Mouse (Mus musculus) urinary bladder, postnatal 36 days (tissue): Measurements from ENCODE around the gene Rab43.
A peak's percentile ranks its signal among the peaks of the same experiment; 100 is the strongest.

Source experiments
- DNase-seq, 2 experiments: peaks; one replicate each; pipeline ENCODE4 v3.0.0; 2022; ENCODE audit warnings: low spot score in 2 of 2, mixed read lengths in 1 of 2

Gene Rab43

DNA sequence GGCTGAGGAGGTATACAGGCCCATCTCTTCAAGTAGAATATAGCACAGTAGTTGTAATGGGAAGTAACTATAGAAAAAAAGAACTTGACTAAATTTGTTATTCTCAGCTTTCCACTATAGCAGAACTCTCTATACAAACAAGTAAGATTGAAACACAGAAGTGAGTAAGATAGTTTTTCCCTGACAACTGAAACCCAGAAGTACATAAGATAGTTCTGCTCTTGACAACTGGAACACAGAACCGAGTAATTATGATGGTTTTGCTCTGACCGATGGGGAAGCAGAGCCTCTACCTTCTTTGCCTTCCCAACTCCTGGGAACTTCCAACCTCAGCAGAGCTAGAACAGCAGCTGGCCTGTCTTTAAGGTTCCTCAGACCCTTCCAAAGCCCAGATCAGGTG lies 2.8 kb downstream of the Rab43 start:
- DNase-seq: no peak

DNA sequence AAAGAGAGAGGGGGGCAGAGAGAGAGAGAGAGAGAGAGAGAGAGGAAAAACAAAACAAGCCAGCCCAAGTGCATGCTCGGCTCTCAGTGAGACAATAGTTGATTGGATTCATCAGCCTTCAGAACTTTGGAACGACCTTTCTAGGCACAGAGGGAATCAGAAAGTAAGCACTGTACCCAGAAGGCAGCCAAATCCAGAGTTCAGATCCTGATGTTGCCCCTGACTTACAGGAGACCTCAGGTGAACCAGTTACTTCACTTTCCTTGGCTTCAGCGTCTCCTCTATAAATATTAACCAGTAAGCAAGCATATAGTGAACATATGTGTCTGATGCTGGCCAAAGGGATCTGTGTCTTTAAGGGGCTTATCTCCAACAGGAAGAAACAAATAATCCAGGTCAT lies 3.4 kb downstream of the Rab43 start:
- no peak for DNase-seq

DNA sequence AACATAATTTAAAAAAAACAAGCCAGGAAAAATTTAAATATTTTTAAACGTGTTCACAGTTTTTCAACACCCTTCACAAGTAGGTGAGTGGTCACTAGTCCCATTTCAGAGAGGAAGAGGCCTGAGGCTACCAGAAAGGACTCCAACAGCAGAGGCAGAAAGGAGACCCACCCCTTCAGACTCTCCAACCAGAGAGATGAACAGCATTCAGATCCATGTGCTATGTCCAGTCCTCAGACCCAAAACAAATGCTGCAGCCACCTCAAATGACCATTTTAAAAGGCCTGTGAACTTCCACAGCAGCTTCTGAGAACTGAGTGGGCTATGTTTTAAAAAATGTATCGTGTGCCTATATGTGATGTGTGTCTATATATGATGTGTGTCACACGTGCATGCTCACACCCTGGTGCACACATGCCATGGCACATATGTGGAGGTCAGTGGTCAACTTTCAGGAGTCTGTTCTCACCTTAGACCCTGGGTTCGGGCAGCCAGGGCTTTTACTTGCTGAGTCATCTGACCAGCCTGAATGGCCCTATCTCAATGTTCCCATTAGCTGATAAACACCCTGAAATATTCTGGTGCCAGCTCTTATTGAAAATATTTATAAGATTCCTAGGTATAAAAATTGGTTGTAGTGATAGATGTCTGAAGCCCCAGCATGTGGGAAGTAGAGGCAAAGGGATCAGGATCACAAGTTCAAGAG lies 4.1 kb downstream of the Rab43 start:
- DNase-seq: no peak

DNA sequence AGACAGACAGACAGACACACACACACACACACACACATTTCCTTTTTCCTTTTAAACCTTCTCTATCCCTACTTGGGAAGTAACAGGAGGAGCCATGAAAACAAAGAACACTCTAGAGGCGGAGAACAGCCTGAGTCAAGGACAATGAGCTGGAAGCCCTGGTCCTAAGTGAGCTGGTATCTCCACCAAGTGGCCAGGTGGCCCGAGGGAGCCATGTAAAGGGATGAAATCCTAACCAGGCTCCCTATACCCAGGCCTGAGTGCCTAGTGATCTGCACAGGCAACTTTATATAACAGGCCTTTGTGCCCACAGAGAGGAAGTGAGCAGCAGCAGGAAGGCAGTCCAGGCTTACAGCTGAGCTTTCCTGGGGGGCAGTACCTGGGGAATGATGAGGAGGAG lies 5.1 kb downstream of the Rab43 start:
- DNase-seq: no peak

DNA sequence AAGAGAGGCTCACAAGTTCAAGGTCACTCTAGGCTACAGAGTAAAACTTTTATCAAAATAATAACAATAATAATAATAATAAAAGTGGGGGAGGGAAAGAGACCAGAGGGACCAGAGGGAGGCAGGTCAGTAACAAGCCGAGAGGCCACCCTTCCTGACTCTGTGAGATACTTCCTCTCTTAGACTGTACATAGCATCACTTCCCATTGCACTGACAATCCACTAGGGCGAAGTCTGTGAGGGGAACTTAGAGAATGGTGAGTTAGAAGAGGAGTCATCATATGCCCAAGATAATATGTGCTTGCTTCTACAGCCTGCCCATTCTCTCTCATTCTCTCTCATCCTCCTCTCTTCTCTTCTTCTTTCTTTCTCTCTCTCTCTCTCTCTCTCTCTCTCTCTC lies 5.9 kb downstream of the Rab43 start:
- no peak for DNase-seq

DNA sequence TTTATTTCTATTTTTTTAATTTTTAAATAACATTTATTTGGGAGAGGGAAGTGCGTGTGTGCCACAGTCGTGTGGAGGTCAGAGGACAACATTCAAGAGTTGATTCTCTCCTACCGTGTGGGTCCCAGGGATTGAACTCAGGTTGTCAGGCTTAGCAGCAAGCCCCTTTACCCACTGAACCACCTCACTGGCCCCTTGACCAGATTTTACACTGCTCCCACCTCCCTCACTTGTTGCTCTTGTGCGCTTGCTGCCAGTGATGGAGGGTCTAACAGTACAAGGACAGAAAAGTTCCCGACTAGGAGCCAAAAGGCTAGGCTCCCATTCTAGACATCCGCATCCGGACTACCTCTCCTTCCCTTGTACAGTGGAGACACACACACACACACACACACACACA lies 6.5 kb downstream of the Rab43 start:
- DNase-seq: no peak

DNA sequence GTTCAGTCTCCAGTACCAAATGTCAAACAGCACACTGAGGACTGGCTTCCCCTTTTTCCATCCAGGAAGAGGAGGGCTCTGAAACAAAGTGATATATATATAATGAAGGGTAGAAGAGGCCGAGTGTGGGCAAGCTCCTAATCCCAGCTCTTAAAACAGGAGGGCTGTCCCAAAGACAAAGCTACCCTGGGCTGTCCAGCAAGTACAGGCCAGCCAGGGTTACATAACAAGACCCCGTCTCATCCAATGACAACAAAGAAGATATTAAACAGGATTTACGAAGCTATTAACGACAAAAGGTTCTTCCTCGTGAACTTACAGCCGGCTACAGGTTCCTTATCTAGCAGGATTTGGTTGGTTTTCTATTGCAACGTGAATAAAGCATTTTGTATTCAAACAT lies 7.1 kb downstream of the Rab43 start:
- DNase-seq: no peak

DNA sequence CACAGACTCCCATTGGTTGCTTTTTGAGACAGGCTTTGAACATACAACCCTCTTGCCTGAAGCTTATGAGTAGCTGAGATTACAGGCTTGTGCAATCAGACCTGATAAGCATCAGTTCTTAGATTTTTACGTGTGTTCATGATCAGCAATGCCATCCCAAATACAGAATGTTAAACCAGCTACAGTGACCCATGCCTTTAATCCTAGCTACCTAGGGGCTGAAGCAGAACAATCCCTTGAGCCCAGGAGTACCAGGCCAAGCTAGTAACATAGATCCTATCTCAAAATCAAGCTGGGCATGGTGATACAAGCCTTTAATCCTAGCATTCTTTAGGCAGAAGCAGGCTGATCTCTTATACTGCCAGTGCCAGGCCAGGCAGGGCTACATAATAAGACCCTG lies 7.9 kb downstream of the Rab43 start:
- DNase-seq: no peak

DNA sequence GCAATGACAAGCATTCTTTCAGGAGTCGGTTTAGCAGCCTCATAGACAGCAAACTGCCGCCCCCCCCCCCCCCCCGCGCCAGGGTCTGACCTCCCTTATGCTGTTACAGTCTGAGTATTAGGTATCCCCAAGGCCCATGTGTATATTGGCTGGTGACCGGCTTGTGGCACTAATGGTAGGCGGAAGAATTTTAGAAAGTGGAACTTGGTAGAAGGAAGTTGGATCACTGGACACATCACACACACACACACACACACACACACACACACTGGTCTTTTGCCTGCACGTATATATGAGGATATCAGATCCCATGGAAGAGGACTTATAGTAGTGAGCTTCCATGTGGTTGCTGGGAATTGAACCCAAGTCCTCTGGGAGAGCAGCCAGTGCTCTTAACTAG lies 9.5 kb downstream of the Rab43 start:
- DNase-seq: no peak

DNA sequence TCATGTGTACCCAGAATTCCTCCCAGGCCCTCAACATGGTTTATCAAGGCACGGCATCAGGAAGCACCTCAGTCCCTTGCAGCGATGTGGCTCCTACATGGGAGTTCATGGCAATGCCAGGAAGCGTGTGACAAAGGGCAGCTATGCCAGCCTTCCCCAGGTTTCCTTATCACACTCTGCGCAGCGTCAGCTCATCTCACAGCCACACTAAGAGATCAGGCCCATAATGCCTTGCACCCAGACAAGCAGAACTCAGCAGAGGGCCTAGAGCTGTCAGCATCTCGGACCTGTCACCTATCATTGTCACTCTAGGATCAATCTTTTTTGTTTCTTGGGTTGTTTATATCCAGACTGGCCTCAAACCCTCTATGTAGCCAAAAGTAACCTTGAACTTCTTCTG lies 12.4 kb downstream of the Rab43 start:
- DNase-seq: no peak

DNA sequence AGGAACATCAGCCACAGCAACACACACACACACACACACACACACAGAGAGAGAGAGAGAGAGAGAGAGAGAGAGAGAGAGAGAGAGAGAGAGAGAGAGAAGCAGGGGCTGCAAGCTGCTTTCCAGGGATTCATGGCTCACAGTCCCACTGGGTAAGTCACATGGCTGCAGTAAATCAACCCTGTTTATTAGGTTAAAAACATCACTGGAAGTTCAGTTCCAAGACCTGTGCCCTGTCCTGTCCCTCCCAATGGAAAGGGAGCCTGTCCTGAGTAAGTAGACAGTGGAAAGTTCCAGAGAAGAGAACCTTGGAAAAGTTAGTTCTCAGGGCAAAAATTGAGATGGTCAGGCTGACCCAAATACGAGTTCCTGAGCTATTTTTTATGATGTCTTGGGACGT lies 14.6 kb downstream of the Rab43 start:
- no peak for DNase-seq

DNA sequence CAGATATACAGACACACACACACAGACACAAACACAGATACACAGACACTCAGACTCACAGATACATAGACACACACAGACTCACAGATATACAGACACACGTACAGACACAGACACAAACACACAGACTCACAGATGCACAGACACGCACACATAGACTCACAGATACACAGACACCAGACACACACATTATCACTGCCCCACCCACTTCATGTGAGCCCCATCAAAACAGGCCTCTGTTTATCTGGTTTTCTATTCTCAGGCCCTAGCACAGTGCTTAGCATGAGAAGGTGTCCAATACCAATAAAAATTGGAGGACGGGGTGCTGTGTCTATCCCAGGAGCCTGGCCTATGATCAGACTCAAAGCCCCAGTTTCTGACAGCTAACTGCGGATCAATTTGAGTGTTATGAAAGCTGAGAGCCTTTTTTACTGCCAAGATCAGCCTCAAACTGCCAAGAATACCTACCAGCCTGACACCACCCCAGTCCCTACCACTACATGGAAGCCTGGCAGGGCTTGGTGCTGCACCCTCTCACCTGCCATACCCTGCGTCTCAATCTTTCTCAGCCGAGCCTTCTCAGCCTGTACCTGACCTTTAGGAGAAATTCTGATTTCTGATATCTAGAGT lies 15.6 kb downstream of the Rab43 start:
- no peak for DNase-seq

DNA sequence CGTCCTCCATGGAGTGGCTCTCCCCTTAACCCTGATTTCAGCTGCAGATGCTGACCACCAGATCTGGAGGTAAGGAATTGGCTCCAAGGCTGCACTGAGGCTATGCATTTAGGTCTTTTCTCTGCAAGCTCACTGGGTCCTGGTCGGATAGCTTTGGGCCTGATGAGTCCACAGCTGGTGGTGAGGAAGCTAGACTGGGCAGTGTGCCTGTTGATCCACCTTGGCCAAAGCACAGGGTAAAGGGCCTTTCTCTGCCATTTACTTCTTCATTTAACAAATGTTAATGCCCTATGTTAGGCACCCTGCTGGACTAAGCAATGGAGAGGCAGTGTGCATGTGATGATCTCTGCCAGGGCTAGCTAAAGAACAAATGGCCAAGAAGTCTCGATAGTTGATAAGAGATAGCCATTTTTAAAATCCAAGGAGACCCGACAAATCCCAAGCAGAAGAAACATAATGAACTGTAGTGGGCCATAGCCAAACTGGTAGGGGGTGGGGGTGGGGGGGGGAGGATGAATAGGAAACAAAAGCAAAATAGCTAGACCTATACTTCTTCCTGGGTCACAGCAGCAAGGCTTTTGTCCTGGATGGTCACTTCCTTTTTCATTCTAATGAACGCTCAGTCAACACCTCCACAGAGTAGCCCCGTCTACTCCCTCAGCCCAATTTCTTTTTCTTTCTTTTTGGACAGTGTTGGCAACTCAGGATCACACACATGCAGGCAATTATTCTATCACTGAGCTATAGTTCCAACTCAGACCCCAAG lies 16.4 kb downstream of the Rab43 start:
- DNase-seq: no peak

DNA sequence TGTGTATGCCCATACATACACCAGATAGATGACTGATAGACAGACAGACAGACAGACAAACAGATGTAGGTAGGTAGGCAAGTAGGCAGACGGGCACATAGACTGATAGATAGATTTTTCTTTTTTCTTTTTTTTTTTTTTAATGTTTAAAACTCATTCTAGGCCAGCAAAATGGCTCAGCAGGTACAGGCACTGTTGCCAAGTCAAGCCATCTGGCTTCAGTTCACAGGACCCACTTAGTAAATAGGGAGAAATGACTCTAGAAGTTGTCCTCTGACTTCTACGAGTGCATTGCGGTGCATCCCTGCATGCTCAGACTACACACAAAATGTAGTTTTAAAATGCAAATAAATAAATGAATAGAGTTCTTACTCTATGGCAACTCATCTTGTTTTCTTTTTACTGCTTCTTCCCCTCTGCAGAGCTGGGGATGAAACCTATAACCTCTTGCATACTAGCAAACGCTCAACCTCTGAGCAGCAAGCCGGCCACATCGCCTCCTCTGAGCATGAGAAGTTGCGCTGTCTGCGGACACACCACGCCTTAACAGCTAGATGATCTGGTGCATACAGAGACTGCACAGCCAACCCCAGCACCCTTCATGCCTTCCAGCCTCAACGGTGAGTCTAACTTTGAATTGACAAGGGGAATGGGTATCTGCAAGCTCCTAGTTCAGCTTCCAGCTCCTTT lies 18.0 kb downstream of the Rab43 start:
- DNase-seq: no peak

DNA sequence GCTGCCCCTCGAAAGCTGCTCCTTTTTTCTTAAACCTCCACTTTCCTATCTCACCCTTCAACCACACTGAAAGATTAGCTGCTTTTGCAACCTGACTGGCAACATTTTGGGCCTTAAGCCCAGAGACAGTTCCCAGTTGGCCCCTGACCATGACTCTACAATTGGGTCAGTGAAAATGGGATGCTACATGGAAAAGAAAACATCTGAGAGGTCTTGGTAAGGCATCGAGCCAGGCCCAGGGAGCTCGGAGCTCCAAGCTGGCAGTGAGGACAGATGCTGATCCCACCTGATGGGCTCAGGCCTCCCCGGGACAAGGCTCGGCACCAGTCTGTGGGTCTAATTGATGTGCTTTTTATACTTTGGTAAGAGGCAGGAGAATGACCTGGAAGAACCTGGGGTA lies 20.1 kb downstream of the Rab43 start:
- DNase-seq: no peak

DNA sequence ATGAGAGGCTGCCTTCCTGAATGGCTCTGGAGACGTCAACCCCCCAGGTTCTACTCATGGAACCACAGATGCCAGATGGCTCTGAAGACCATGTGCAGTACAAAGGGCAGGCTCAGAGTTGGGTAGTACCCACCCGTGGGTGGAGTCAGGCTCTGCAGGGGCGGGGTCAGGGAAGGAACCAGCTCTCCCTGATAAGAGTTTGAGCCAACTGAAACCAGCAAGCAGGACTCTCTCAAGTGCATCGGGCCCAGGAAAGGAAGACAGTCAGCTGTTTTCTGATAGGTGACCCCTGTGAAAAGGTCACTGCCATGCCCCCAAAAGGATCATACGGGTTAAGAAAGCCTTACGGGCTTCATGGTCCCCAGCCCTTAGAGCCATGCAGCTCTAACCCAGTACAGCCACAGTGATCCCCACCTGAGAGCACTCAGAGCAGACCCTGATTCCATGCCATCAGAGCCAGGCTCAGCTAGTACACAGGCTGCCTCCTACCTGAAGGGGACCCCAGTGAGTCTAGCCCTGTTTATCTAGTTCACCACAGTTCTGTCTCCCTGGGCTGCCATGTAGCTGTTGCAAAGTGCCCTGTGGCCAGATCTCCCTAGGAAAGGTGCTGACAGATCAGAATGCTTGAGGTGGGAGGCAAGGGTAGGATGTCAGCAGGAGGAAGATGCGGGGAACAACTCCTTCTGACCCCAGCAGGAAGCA lies 21.0 kb downstream of the Rab43 start:
- DNase-seq: no peak

DNA sequence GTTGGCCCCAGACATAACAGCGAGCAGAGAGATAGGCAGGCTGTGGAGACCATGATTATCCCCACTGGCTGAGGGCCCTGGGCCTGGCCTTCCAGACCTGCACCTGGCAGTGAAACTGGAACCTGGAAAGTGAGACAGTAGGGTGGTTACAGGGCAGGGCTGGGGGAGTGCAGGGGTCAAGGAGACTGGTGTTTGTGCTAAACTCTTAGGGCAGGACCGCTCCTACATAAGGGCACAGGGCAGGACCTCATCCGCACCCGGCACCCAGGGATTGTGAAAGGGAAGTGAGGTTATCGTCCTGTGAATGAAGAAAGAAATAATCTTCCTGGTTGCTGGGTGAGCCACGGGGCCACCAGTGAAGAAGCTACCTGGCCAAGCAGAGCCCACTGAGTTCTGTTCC lies 22.2 kb downstream of the Rab43 start:
- no peak for DNase-seq

DNA sequence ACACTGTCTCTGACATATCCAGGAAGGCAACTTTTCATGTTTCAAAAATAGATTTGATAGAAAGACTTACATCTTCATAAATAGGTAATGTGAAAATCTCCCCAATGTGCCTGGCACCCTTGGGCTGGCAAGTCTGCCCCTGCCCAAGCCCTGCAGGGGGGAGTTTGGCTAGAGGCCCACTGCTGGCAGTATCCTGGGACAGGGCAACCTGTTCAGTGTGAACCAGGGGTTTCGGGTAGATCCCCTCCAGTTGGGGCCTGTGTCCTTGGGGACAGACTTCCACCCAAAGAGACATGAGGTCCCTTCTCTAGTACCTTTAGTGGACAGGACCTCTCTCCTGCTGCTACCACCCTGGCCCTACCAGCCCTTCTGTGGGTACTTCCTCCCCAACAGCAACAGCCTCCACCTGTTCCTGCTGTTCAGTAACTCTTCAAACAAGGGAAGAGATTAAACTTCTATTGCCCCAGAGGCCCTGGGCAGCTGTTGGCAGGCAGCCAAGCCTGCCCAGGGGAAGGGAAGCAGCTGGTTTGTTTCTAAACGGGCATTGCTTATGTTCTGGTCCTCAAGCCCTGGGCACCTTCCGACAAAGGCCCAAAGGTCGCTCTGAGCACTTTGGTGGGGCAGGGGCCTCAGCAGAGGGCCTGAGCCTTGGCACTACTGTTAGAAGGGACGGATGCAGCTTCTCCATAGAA lies 22.9 kb downstream of the Rab43 start:
- DNase-seq: peak in 1 of 2 experiments; percentile 54

DNA sequence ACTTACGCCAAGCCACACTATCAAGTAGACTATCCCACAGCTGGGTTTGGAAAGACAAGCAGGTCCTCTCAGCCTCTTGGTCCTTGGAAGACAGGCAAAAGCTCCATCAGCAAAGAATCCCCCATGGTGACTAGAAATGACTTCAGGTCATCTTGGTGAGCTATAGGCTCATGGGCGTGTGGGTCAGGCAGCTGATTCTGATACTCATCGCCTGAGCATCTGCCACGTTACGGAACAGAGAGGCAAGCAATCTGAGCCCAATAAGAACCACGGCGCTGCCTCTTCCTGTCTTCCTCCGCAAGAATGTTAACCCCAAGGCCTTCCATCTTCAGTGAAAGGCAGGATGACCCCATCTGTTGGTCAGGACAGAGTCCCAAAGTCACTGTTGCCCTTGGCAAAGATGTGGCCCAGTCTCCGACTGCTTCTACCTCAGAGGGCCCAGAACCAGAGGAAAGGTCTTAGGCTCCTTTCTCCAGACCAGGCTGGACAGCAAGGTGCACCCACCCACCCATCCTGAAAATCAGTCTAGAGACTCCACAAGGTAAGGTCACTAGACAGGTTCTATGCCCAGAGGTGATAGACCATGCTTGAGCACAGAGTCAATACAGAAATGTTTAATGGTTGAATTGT lies 23.6 kb downstream of the Rab43 start:
- no peak for DNase-seq

DNA sequence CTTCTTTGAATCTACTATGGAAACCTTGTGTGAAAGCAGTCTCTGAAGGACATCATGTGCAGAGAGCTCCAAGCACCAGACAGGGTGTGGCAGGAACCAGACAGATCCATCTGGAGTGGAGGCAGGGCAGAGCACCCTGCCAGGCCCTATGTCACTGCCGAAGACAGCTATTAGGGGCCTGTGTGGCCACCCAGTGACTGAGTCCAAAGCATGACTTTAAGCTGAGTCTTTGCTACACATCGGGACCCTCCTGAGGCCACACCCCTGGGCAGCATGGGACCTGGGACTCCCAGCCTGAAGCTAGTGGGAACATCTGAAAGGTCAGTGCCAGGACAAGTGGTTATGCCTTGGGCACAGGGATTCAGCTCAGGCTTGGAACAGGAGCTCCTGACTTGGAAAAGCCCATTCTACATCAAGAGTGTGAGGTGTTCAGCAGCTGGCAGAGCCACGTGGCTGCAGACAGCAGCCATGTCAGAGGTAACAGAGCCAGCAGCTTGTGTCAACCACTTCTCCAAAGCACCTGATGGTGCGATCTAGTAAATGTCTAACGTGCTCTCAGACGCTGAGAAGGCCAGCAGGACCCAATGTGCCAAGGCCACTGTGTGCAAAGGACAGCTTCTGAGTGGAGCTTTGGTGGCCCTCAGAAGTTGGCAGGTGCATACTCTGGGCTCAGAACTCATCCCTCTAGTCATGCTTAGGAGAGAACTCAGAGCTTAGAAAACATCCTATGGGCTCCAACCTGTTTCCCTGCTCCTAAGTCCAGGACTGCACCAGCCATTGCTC lies 24.7 kb downstream of the Rab43 start:
- no peak for DNase-seq
